Mouse (Mus musculus) olfactory bulb, adult 2 months (tissue): ENCODE measurements at regions not wholly inside any gene's neighbourhood (a gene's known extent, or its start where the extent isn't known, plus 50 kb on each side); places are given as distances from the start of the nearest gene placed in this dataset.

ENCODE experiments used
- H3K27ac ChIP-seq: fragments of 200-500 bp; 2 replicates; pipeline ENCODE4 v1.5.1; 2012; ENCODE audit warnings: low read depth, low read length; ENCODE audit not compliant: insufficient read depth
- H3K4me1 ChIP-seq: fragments of 200-500 bp; 2 replicates; pipeline ENCODE4 v1.6.1; 2012; ENCODE audit warnings: low read length; ENCODE audit not compliant: control insufficient read depth, insufficient read depth
- H3K4me3 ChIP-seq: fragments of 200-500 bp; 2 replicates; pipeline ENCODE4 v1.5.1; 2012; ENCODE audit warnings: mild to moderate bottlenecking, low read depth, low read length, moderate library complexity; ENCODE audit not compliant: insufficient read depth
- CTCF ChIP-seq: fragments of 200-500 bp; IDR thresholded peaks from 2 replicates; pipeline ENCODE4 v1.5.1; 2012; ENCODE audit warnings: low read depth, mild to moderate bottlenecking, low read length, moderate library complexity; ENCODE audit not compliant: insufficient read depth
- POLR2A ChIP-seq: fragments of 200-500 bp; IDR thresholded peaks from 2 replicates; pipeline ENCODE4 v1.6.1; 2012; ENCODE audit warnings: mild to moderate bottlenecking, low read depth, low read length, moderate library complexity; ENCODE audit not compliant: insufficient read depth
- WGBS: fragments of 180-500 bp; shearing (Covaris S2); methylation state at CpG from one replicate; pipeline ENCODE4 v1.1.7; 2018; 5-methylcytosine and 5-hydroxymethylcytosine counted together

- no peak overlapping the region for H3K4me3 ChIP-seq
- 80% methylated on average over 6 of the region's 6 CpGs for WGBS
- H3K4me1 ChIP-seq, result no peaks in the 10 kb centered on the region
- no peak for TF ChIP-seq CTCF
- TF ChIP-seq POLR2A, result no peak
- H3K27ac ChIP-seq, result no peak overlapping the region
These were observed 1358.4 kb downstream of the Gsdmc2 start for GRCm38 (mm10) chr15:62486540-62486939.

- Histone ChIP-seq H3K4me1 (no peaks in the 10 kb centered on the region), H3K27ac (no peak overlapping the region), H3K4me3 (no peak overlapping the region)
- TF ChIP-seq CTCF (no peak), POLR2A (no peak)
- 95% methylated on average over 3 of the region's 3 CpGs for WGBS
These were observed 1360.6 kb downstream of the Gsdmc2 start for GRCm38 (mm10) chr15:62484350-62484749.

GRCm38 (mm10) chr15:62483534-62483933 lies 1361.4 kb downstream of the Gsdmc2 start:
- Histone ChIP-seq H3K4me1 (no peaks in the 10 kb centered on the region), H3K4me3 (no peak overlapping the region), H3K27ac (no peak overlapping the region)
- WGBS, result 93% methylated on average over 1 of the region's 1 CpGs
- TF ChIP-seq CTCF (no peak), POLR2A (no peak)

GRCm38 (mm10) chr15:62482357-62482756 lies 1362.6 kb downstream of the Gsdmc2 start:
- 65% methylated on average over 7 of the region's 7 CpGs for WGBS
- no peak for TF ChIP-seq CTCF
- H3K27ac ChIP-seq, result no peak overlapping the region
- H3K4me1 ChIP-seq, result no peaks in the 10 kb centered on the region
- H3K4me3 ChIP-seq, result no peak overlapping the region

- WGBS, result 87% methylated on average over 2 of the region's 2 CpGs
- no peak overlapping the region for H3K4me3 ChIP-seq
- H3K4me1 ChIP-seq, result no peaks in the 10 kb centered on the region
- H3K27ac ChIP-seq, result no peak overlapping the region
- TF ChIP-seq CTCF (no peak), POLR2A (no peak)
These were observed 1367.2 kb downstream of the Gsdmc2 start for GRCm38 (mm10) chr15:62477779-62478178.

- TF ChIP-seq POLR2A (no peak), CTCF (no peak)
- Histone ChIP-seq H3K4me3 (no peak overlapping the region), H3K4me1 (no peaks in the 10 kb centered on the region), H3K27ac (no peak overlapping the region)
- 86% methylated on average over 4 of the region's 4 CpGs for WGBS
These were observed 1368.5 kb downstream of the Gsdmc2 start for GRCm38 (mm10) chr15:62476452-62476851.

- TF ChIP-seq CTCF (no peak), POLR2A (no peak)
- Histone ChIP-seq H3K27ac (no peak overlapping the region), H3K4me1 (no peaks in the 10 kb centered on the region), H3K4me3 (no peak overlapping the region)
- WGBS, result 93% methylated on average over 7 of the region's 7 CpGs
These were observed 1374.2 kb downstream of the Gsdmc2 start for GRCm38 (mm10) chr15:62470683-62471331.

- Histone ChIP-seq H3K27ac (no peak overlapping the region), H3K4me1 (peaks cover 5% of the 10 kb centered on the region), H3K4me3 (no peak overlapping the region)
- TF ChIP-seq POLR2A (no peak), CTCF (no peak)
- WGBS, result 64% methylated on average over 3 of the region's 3 CpGs
These were observed 1376.9 kb downstream of the Gsdmc2 start for GRCm38 (mm10) chr15:62468076-62468475.

- H3K4me3 ChIP-seq, result no peak overlapping the region
- peaks cover 8% of the 10 kb centered on the region for H3K4me1 ChIP-seq
- TF ChIP-seq POLR2A, result no peak
- no peak for TF ChIP-seq CTCF
- H3K27ac ChIP-seq, result no peak overlapping the region
These were observed 1378.1 kb downstream of the Gsdmc2 start for GRCm38 (mm10) chr15:62466856-62467255.
